Mouse (Mus musculus) urinary bladder, postnatal 36 days (tissue): ENCODE measurements around the gene Pkmyt1.
"Not testable (repeated sequence)": the region's sequence is repeated elsewhere in the genome, so short reads cannot be mapped to it uniquely, and the experiment has no call there.

Experiments
- DNase-seq, 2 experiments: peaks; one replicate each; pipeline ENCODE4 v3.0.0; 2022; ENCODE audit warnings: low spot score in 2 of 2, mixed read lengths in 1 of 2

The Pkmyt1 gene

DNA sequence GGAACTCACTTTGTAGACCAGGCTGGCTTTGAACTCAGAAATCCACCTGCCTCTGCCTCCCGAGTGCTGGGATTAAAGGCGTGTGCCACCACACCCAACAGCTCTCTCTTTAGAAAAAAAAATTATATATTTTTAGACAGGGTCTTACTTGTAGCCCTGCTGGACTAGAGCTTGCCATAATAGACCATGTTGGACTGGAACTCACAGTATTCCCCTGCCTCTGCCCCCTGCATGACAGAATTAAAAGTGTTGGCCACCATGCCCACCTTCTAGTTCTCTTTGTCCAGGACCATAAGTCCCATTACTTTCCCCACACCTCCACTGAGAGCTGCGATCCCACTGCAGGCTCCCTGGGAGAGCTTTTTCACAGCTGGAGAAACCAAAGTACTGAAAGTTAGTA lies 21.3 kb downstream of the Pkmyt1 start:
- no peak for DNase-seq

DNA sequence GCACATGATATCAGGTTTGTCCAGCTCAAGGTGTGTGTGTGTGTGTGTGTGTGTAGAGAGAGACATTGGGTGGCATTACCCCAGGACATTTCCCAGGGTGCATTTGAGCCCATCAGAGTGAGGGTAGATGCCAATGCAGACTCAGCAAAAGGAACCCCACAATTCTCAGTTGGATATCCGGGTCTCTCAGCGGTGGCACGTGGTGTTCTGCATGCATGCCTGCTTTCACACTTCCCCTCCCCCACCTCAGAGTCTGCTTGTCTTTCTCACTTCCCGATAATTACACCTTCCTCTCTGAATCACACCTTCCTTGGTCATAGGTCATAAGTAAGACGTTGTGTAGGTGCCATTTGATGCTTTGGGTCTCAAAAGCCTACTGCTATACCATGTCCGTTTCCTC lies 21.9 kb downstream of the Pkmyt1 start:
- no peak for DNase-seq

DNA sequence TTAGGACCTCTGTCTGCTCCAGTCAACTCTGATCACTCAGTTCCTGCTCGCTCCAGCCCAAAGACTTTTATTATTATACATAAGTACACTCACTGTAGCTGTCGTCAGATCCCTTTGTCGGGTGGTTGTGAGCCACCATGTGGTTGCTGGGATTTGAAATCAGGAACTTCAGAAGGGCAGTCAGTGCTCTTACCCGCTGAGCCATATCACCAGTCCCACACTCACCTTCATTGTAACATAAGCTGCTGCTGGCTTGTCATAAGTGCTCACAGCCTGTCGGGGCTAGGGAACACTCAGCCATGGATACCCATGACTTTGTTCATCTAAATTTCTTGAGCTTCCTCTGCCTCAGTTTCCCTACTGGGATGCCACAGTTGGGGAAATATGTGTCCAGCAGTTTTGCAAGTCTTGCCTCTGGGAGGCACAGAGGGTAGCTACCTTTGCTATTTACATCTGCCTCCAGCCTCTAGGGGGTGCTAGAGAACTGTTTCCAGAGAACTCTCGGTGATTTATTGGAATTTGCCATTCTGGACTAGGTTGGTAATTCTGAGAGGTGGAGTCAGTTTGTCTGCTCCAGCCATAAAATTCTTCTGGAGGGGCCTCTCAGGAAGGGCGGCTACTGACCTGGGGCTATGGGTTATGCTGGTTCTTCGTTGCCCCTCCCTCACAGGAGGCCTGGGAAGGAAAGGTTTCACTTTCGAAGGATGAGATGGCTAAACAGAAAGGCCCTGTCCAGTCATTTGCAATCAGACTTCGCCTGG lies 22.7 kb downstream of the Pkmyt1 start:
- peak; percentile 69 to 70 for DNase-seq

DNA sequence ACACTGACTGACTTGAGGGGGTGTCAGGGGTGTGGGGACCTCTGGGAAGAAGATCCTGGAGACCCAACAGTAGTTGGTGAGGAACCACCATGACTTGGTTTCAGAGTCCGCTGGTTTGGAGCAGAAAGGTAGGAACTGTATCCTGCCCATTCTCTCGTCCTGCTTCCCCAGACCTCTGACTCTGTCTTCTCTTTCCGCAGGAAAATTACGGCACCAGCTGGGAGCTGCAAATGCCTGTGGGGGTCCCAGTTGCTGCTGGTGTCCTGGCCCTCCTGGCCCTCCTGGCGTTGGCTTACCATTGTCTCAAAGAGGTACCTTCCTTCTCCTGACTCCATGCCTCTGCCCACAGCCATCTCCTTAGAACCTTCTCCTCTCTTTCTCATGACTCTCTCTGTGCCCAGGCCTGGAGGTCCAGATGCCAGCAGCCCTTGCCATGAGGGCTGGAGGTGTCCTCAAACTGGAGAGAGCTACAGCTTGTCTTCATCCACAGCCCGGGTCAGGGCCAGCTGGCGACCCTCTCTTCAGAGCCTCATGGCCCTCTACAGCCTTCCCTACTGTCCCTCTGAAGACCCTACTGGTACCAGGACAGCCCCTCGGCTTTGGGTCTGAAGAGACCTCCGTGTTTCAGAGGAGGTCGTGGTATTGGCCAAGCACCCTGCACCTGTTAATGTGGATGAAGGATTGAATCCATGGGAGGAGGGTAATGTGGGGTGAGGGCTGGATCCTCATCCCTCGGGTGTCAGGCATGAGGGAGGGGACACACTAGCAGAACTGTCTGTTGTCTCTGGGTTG lies 23.5 kb downstream of the Pkmyt1 start:
- DNase-seq = no peak

DNA sequence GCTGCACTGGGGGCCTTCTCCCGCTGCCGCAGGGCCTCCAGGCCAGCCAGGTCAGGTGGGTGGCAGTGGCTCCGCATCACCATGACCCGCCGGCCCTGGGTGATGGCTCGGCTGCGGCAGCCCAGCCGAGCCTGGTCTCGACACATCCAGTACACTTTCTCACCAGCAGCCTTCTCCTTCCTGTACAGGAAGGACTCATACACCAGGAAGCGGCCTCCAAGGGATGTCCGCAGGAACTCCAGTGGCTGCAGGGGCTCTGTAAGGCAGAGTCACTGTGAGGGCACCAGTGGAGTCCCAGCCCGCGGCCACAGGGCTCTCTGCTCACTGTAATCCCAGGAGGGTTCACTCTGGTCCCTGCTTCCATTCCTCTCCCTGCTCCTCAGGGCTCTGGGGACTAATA lies 29.6 kb downstream of the Pkmyt1 start:
- DNase-seq = no peak

DNA sequence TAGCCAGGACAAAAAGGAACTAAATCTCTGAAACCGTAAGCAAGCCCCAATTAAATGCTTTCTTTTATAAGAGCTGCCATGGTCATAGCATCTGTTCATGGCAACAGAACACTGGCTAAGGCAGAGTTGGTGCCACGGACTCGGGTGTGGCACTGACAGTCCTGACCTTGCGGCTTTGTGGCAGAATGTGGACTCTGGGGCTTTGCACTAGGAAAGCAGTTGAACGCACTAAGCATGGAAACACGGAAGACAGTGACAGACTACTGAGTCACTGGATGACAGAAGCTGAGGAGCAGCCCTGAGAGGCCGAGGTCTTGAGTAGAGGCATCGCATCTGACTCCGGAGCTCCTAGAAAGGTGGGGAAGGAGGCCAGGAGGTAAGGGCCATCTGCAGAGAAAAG lies 31.4 kb downstream of the Pkmyt1 start:
- DNase-seq = no peak

DNA sequence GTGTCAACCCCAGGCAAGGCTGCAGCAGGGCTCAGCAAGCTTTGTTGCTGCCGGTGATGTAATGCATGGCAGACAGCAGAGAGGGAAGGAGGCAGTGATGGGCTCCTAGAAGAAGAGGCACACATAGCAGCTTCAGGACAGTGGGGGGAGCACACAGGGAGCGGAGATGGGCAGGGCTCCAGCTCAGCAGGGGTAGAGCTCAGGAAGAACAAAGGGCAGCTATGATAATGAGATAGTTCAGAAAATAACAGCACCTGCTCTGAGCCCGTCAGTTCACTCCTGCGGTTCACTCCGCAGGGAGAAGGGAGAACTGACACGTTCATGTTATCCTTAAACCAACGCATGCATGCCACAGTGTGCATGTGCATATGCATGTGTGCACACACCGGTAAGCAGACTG lies 32.7 kb downstream of the Pkmyt1 start:
- DNase-seq = no peak

DNA sequence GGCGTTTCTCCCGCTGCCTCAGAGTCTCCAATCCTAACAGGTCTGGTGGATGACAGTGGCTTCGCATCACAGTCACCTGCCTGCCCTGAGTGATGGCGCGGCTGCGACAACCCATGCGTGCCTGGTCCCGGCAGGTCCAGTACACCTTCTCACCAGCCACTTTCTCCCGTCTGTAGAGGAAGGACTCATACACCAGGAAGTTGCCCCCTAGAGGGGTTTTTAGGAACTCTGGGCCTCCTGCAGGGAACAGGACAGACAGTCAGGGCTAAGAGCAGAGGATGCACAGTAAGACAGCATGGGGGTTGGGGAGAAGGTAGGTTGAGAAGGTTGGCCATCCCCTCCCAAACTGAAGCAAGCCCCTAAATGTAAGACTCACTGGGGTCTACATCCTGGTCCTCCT lies 34.1 kb downstream of the Pkmyt1 start:
- DNase-seq = no peak

DNA sequence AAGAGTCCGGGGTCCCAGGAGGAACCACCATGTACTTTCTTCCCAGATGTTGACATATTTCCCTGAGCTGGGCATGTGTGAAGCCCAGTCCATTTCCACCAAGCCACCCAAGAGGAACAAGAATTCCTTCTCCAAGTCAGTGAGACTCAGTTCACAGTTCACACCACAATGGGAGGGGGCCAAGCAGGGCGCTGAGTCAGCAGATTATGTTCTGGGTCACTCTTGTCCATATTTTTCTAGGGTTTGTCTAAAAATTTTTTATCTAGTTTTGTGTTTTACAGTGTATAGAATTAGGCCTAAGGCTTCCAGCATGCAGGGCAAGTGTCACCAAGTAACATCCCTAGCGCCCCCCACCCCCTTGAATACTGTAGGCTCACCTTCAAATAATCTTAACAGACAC lies 35.0 kb downstream of the Pkmyt1 start:
- no peak for DNase-seq

DNA sequence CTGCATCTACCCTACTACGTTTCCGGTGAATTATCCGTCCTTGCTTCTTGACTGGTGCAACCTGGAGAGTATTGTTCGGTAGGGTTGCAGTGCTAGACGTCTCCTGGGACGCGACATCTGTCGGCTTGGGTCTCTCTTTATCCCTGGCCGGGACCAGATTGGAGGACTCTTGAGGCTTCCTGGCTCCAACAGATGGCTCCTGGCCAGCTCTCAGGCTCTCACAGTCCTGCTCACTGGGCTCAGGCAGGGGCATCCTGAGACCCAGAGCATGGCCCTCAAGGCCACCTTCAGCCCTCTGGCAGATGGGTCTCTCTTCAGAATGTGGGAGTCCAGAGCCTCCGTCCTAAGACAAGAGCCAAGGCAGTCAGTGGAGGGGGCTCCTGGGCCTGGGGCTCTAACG lies 36.8 kb downstream of the Pkmyt1 start:
- no peak for DNase-seq

DNA sequence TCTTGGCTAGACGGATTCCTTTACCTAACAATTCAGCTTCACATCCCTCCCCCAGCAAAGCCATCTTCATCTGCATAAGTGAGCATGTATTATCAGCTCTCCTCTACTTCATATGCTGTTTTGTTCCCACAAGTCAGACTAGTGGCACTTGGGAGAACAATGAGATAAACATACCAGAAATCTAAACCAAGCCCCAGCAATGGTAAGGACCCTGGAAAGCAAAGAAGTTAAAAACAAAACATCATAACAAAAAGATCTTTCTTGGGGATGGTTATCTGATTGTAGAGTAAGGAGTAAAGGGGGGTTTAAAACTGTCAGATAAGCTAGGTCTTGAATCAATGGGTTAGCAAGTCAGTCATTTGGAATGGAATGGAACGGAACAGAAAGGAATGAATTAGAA lies 44.4 kb downstream of the Pkmyt1 start:
- DNase-seq = no peak

DNA sequence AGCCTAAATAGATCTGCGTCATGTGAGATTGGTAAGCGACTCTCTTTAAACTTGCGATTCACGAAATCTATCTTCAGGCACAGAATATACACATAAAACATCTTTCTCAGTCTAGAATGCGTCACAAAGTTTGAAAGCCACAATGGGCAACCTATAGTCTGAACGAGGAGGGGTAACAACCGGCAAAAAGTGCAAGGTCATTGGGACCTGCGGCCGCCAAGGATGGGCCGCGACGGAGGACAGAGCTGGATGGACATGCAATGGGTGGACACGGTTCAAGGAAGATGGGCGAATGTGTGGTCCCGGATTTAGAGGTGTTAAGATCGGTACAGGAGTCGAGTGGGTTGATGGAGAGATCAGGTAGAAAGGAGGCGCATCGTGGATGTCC lies 44.8 kb downstream of the Pkmyt1 start:
- no peak for DNase-seq

DNA sequence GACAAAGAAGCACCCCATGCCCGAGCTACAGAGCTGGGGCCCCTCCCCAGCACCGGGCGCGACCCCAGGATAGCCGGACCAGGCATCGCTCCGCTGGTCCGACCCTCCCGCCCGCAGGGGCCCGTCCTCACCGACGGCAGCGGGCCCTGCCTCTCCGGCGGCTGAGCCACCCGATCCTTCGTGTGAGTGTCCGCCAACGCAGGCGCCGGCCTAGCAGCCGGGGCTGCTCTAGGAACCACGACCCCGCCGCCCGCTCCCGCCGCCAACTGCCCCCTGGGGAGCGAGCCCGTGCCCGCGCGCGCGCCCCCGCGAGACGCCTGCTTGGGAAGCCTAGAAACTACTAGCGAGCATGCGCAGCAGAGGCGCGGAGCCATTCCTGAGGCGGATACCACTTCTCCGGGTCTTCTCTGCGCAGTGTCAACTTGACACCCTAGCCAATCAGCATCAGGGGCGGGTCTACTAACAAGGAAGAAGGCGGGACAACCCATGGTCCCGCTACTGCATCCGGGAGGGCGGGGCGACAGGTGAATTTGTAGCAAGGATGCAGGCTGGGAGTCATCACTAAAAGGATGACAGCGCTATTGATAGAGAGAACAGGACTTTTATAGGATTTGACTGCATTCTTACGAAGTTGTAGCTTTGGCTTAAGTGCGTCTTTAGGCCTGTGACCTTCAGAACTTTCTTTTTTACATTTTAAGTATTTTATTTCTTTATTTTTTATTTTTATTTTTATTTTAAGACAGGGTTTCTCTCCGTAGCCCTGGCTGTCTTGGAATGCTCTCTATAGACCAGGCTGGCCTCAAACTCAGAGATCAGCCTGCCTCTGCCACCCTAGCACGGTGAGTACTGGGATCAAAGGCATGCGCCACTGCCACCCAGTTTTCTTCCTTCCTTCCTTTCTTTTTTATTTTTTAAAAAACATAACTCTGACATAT lies 45.4 kb downstream of the Pkmyt1 start, which contains the start of gene Flywch1:
Flywch1 (minus strand) TSS at position 319 of the 935 bp plus-strand sequence.
- peak; percentile 96 to 97 for DNase-seq

DNA sequence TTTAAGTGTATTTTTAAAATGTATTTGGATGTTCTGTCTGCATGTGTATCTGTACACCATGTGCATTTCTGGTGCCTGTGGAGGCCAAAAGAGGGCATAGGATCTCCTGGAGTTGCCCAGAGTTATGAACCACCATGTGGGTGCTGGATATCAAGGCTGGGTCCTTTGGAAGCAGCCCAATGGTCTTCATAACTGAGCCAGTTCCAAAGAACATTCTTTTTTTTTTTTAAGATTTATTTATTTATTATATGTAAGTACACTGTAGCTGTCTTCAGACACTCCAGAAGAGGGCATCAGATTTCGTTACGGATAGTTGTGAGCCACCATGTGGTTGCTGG lies 46.1 kb downstream of the Pkmyt1 start:
- DNase-seq = not testable (repeated sequence)

DNA sequence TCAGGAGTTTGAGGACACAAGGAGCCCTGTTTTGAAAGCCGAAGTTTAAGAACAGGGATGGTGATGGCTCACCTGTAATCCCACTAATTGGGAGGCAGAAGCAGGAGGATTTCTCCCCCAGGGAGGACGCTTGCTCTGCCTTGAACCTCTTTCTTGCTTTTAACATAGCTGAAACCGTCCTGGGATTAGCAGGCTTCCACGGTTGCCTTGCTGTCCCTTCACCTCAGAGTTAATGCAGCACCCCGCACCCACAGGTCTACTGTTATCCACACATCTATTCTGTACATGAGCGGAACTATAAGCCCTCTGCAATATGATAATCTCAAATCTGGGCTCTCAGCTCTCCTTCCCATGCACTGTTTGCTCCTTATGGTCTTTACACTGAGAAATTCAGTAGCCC lies 47.5 kb downstream of the Pkmyt1 start:
- DNase-seq = no peak

DNA sequence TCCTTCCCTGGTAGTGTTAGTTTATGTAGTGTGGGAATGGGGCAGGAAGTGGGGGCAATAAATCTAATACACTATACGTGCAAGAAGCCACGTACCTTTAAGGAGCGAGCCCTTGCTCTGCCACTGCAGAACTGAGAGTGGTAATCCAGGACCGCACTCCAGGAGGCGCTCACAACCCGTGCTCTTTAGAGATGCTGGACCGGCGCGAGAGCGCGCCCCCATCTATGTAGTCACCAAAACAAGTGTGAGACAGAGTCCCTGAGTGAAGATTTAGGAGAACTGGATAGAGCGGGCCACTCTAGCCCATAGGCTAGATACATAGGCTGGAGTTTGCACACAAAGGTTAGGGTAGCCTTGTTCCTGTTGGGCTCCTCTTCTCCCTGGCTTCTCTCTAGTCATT lies 48.0 kb downstream of the Pkmyt1 start:
- peak; percentile 65 to 81 for DNase-seq

DNA sequence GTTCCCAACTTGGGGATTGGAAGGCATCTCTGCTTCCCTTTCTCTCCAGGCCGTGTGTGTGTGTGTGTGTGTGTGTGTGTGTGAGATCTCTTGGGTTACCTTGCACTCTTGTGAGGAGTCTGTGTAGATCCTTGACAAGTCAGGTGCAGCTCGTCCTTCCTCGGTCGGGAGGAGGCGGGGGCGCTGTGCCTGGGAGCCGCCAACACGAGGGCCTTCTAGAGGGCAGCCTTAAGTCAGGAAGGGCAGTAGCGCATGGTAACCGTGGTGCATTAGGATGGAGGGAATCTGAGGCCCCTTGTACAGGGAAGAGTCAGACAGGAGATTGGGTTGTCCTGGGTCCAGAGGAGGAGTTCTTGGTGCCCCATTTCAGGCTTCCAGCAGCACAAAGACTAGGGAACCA lies 50.1 kb downstream of the Pkmyt1 start:
- DNase-seq = no peak

DNA sequence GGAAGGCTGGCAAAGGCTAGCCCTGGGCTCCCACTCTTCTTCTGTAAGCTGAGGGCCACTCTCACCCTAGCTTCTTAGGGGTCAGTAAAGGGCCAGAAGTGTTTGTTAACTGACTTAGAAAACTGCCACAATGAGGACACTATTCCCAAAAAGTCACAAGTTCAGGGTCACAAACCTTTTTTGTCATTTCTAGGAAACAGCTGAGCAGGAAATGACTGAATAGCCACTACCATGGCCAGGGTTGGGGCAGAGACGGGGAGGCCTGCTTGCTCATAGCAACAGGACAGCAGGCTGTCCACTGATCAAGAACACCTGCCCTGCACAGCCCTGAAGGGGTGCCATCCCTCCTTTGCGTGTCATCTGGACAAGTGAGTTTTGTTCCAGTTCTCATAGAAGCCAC lies 51.0 kb downstream of the Pkmyt1 start:
- no peak for DNase-seq

DNA sequence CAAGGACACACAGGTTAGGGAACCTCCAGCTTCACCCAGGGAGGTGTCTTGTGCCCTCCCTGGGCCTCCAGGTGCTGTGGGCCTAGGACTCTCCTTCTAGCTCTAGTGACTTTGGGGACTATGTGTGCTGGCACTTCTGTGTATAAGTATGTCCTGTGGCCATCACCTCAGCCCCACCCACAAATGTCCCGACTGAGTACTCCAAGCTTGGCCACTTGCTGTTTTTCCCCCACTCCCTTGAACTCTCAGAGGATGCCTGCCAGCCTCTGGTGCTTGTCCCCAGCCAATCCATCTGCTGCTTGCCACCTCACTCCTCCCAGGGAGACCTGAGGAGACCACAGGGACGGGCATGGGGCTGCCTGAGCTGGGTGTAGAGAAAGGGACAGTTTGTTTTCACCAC lies 52.3 kb downstream of the Pkmyt1 start:
- no peak for DNase-seq

DNA sequence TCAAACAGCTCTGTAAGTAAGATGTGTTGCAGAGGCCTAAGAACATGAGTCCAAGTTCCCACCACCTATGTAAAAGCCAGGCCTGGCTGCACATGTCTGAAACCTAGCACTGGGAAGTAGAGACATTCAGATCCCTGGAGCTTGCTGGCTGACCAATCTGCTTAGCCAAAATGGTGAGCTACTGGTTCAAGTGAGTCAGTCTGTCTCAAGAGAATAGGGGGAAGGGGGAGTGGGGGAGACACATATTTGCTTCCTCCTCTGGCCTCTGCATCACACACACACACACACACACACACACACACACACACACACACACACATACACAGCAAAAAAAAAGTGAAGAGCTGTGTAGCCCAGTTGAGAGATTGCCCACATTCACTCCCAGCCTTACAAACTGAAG lies 57.2 kb downstream of the Pkmyt1 start:
- no peak for DNase-seq

DNA sequence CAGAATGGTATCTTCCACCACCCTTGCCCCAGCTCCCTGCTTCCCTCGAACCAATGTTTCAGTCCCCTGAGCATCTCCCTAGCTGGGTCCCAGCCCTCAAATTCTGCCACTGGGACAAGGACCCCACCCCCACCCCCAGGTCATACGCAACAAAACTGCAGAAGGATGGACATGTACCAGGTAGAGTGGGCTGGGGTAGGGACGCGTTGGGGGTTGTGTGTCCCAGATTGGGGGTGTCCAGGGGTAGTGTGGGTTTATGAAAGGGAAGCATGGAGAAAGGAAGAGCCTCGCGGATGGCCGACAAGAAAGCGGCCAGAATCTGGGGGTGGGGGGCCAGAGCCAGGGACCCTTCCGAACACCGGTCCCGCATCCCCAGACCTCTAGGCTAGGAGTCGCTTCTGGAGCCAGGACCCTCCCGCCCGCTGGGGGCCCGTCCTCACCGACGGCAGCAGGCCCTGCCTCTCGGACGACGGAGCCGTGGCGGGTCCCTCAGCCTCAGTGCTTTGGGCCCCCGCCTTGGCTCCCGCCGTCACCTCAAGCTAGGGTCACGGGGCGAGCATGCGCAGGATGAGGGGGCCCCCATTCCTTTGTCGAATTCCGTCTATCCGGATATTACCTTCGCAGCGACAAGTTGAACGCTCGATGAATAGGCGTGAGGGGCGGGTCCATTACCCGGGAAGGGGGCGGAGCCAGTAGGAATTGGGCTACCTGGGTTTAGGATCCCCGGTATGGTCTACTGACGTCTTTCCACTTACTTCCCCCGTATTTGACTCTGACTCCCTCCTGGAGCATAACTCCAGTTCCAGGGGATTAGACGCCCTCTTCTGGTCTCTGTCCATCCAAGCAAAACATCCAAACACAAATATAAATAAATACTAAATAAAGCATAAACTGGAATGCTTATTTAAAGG lies 59.7 kb downstream of the Pkmyt1 start, which contains the start of gene Flywch2:
Flywch2 (minus strand) TSS at position 521 of the 911 bp plus-strand sequence.
- peak; percentile 72 to 78 for DNase-seq
